Mouse (Mus musculus): ENCODE results near the gene Gpr31b. TPM values are rescaled to one million over a fixed set of nuclear protein-coding genes. Genes with fewer than 3 reads are reported as not detected.

Gpr31b gene
- total RNA-seq, 2 experiments from 2014 or later, result 0.34 TPM; not detected in 1

Other genes starting within 250 kb of the Gpr31b start
- 10 to 100 TPM; 14.6 to 16.6 TPM for gene Mas1, start 184.2 kb downstream of the Gpr31b start, total RNA-seq (2021)
- under 1 TPM in 1 of 2 experiments, not detected in 1; 0.28 TPM for gene Mrgprh, start 176.3 kb downstream of the Gpr31b start, total RNA-seq (2021)
- gene Pnldc1, start 142.1 kb downstream of the Gpr31b start, total RNA-seq (2021), result 1 to 10 TPM; 2.0 to 2.3 TPM
- gene Tcp1, start 136.6 kb downstream of the Gpr31b start, total RNA-seq (2021), result 100 to 1,000 TPM; 230 to 239 TPM
- gene Mrpl18, start 136.0 kb downstream of the Gpr31b start, total RNA-seq (2021), result 10 to 100 TPM; 48.1 to 54.4 TPM
- 1 to 10 TPM; 2.0 to 3.5 TPM for gene Acat3, start 111.7 kb downstream of the Gpr31b start, total RNA-seq (2021)
- 100 to 1,000 TPM; 112 to 115 TPM for gene Acat2, start 91.5 kb downstream of the Gpr31b start, total RNA-seq (2021)
- gene Wtap, start 58.1 kb downstream of the Gpr31b start, total RNA-seq (2021), result 10 to 100 TPM; 63.3 to 65.8 TPM
- 100 to 1,000 TPM; 227 to 240 TPM for gene Sod2, start 45.5 kb downstream of the Gpr31b start, total RNA-seq (2021)
- under 1 TPM; 0.28 to 0.71 TPM for gene Tcp10b, start 8.8 kb upstream of the Gpr31b start, total RNA-seq (2021)
- gene Unc93a, start 79.5 kb upstream of the Gpr31b start, total RNA-seq (2021), result under 1 TPM in 1 of 2 experiments, not detected in 1; 0.32 TPM
- not detected for gene Smok2a, start 168.9 kb upstream of the Gpr31b start, total RNA-seq (2021)
- gene Smok2b, start 178.0 kb upstream of the Gpr31b start, total RNA-seq (2021), result not detected